Mouse (Mus musculus) kidney, embryonic 16.5 days (tissue): ENCODE results near the gene Cnmd. TPM values are rescaled to one million over a fixed set of nuclear protein-coding genes. Genes with fewer than 3 reads are reported as not detected.

Experiments
- ATAC-seq: fragments of 200-750 bp; cut with Nextera tagmentation; 2 replicates; pipeline ENCODE4 v1.8.0; 2017; ENCODE audit warnings: moderate TSS enrichment; ENCODE audit not compliant: low FRiP score, low TSS enrichment
- H3K27ac ChIP-seq: fragments of 300-500 bp; sonication (generic); 2 replicates; pipeline ENCODE4 v1.5.1; 2014; ENCODE audit warnings: low read length
- H3K27me3 ChIP-seq: fragments of 300-500 bp; sonication (generic); 2 replicates; pipeline ENCODE4 v1.6.1; 2014; ENCODE audit warnings: low read length, control low read depth, mixed read lengths; ENCODE audit not compliant: insufficient read depth
- H3K36me3 ChIP-seq: fragments of 300-500 bp; sonication (generic); 2 replicates; pipeline ENCODE4 v1.6.1; 2014; ENCODE audit warnings: low read length, control low read depth, mixed read lengths; ENCODE audit not compliant: insufficient read depth
- H3K4me1 ChIP-seq: fragments of 300-500 bp; sonication (generic); 2 replicates; pipeline ENCODE4 v1.6.1; 2014; ENCODE audit warnings: low read length, control low read depth, mixed read lengths; ENCODE audit not compliant: insufficient read depth
- H3K4me2 ChIP-seq: fragments of 300-500 bp; sonication (generic); replicated peaks from 2 replicates; pipeline ENCODE4 v1.6.1; 2014; ENCODE audit warnings: low read depth, low read length
- H3K4me3 ChIP-seq: fragments of 300-500 bp; sonication (generic); 2 replicates; pipeline ENCODE4 v1.5.1; 2014; ENCODE audit warnings: mild to moderate bottlenecking, low read length
- H3K9ac ChIP-seq: fragments of 300-500 bp; sonication (generic); replicated peaks from 2 replicates; pipeline ENCODE4 v1.6.1; 2014; ENCODE audit warnings: low read length
- H3K9me3 ChIP-seq: fragments of 300-500 bp; sonication (generic); 2 replicates; pipeline ENCODE4 v1.6.1; 2016; ENCODE audit warnings: low read length, control low read depth
- WGBS: fragments of 180-500 bp; shearing (Covaris S2); extraction: QIAGEN DNeasy Blood & Tissue Kit; methylation state at CpG from one replicate; pipeline ENCODE4 v1.1.7; 2014; 5-methylcytosine and 5-hydroxymethylcytosine counted together
- polyA plus RNA-seq: library from polyadenylated mRNA; unstranded; fragments of >200 nt; fragmentation: Nextera tagmentation; extraction: Ambion mirVana; gene quantifications from 2 replicates; pipeline ENCODE4 v1.2.1, GENCODE M21; 2015

Cnmd gene
- polyA plus RNA-seq, 1 experiment from 2014 or later, result 2.0 TPM

GRCm38 (mm10) chr14:79608286-79608685, 53.7 kb downstream of the Cnmd start:
- Histone ChIP-seq H3K36me3 (peaks cover 45% of the 10 kb centered on the region), H3K4me3 (no peak overlapping the region), H3K4me2 (no peak overlapping the region), H3K4me1 (no peaks in the 10 kb centered on the region), H3K27ac (no peak overlapping the region), H3K27me3 (no peaks in the 10 kb centered on the region), H3K9ac (no peak overlapping the region), H3K9me3 (no peaks in the 10 kb centered on the region)
- WGBS, result 95% methylated on average over 6 of the region's 6 CpGs
- ATAC-seq, result no peak

GRCm38 (mm10) chr14:79607352-79607751, 54.6 kb downstream of the Cnmd start:
- no peak overlapping the region for H3K9ac ChIP-seq
- H3K27me3 ChIP-seq, result no peaks in the 10 kb centered on the region
- no peaks in the 10 kb centered on the region for H3K4me1 ChIP-seq
- H3K4me2 ChIP-seq, result no peak overlapping the region
- no peak for ATAC-seq
- H3K9me3 ChIP-seq, result no peaks in the 10 kb centered on the region
- no peak overlapping the region for H3K27ac ChIP-seq
- WGBS, result 88% methylated on average over 4 of the region's 4 CpGs
- peaks cover 45% of the 10 kb centered on the region for H3K36me3 ChIP-seq
- H3K4me3 ChIP-seq, result no peak overlapping the region

- 91% methylated on average over 3 of the region's 3 CpGs for WGBS
- no peaks in the 10 kb centered on the region for H3K9me3 ChIP-seq
- H3K4me1 ChIP-seq, result no peaks in the 10 kb centered on the region
- no peak overlapping the region for H3K4me2 ChIP-seq
- H3K36me3 ChIP-seq, result peaks cover 43% of the 10 kb centered on the region
- no peak overlapping the region for H3K4me3 ChIP-seq
- H3K9ac ChIP-seq, result no peak overlapping the region
- no peaks in the 10 kb centered on the region for H3K27me3 ChIP-seq
- no peak overlapping the region for H3K27ac ChIP-seq
- ATAC-seq, result no peak
Observed at GRCm38 (mm10) chr14:79606867-79607266, 55.1 kb downstream of the Cnmd start.

- no peak overlapping the region for H3K27ac ChIP-seq
- H3K9ac ChIP-seq, result no peak overlapping the region
- no peak overlapping the region for H3K4me3 ChIP-seq
- H3K4me1 ChIP-seq, result no peaks in the 10 kb centered on the region
- WGBS, result 94% methylated on average over 6 of the region's 6 CpGs
- H3K36me3 ChIP-seq, result peaks cover 43% of the 10 kb centered on the region
- no peaks in the 10 kb centered on the region for H3K9me3 ChIP-seq
- no peak for ATAC-seq
- no peak overlapping the region for H3K4me2 ChIP-seq
- H3K27me3 ChIP-seq, result no peaks in the 10 kb centered on the region
Observed at GRCm38 (mm10) chr14:79606392-79606791, 55.6 kb downstream of the Cnmd start.

GRCm38 (mm10) chr14:79605881-79606280, 56.1 kb downstream of the Cnmd start:
- WGBS, result 75% methylated on average over 2 of the region's 2 CpGs
- ATAC-seq, result no peak

GRCm38 (mm10) chr14:79596602-79597001, 65.4 kb downstream of the Cnmd start:
- Histone ChIP-seq H3K27ac (no peak overlapping the region), H3K4me3 (no peak overlapping the region), H3K27me3 (no peaks in the 10 kb centered on the region), H3K4me2 (no peak overlapping the region), H3K9ac (no peak overlapping the region), H3K4me1 (no peaks in the 10 kb centered on the region), H3K9me3 (no peaks in the 10 kb centered on the region), H3K36me3 (peaks cover 32% of the 10 kb centered on the region)
- WGBS, result 64% methylated on average over 4 of the region's 4 CpGs
- no peak for ATAC-seq

More at GRCm38 (mm10) chr14:79605881-79606280, 56.1 kb downstream of the Cnmd start:
- Histone ChIP-seq H3K4me1 (no peaks in the 10 kb centered on the region), H3K4me3 (no peak overlapping the region), H3K9me3 (no peaks in the 10 kb centered on the region), H3K4me2 (no peak overlapping the region), H3K9ac (no peak overlapping the region), H3K36me3 (peaks cover 40% of the 10 kb centered on the region), H3K27me3 (no peaks in the 10 kb centered on the region), H3K27ac (no peak overlapping the region)

- Histone ChIP-seq H3K27me3 (no peaks in the 10 kb centered on the region), H3K4me3 (no peak overlapping the region), H3K27ac (no peak overlapping the region), H3K4me2 (no peak overlapping the region), H3K4me1 (peaks cover 5% of the 10 kb centered on the region; the same call in 1 of the 2 replicates), H3K36me3 (peaks cover 24% of the 10 kb centered on the region), H3K9me3 (no peaks in the 10 kb centered on the region), H3K9ac (no peak overlapping the region)
- 89% methylated on average over 5 of the region's 5 CpGs for WGBS
- ATAC-seq, result no peak
Observed at GRCm38 (mm10) chr14:79594069-79594468, 67.9 kb downstream of the Cnmd start.

DNA sequence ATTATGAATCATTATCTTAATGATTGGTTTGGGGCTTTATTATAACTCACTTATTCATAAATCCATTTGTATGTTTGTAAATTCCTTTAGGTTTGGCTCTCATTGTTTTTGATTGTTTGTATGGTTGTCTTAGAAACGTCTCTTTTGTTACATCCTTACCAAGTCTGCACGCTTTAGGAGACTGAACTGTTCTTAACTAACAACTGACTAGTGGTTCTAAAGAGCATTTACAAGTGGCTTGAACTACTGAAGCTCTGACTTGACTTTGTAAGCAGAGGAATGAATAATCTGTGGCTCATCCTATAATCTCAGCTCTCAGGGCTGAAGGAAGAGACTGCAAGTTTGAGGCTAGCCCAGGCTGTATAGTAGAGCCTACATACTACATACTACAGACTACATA, 70.4 kb downstream of the Cnmd start:
- Histone ChIP-seq H3K27me3 (no peaks in the 10 kb centered on the region), H3K4me1 (peaks cover 17% of the 10 kb centered on the region), H3K36me3 (peaks cover 12% of the 10 kb centered on the region), H3K9ac (no peak overlapping the region), H3K4me2 (no peak overlapping the region), H3K9me3 (no peaks in the 10 kb centered on the region), H3K27ac (no peak overlapping the region), H3K4me3 (no peak overlapping the region)
- 100% methylated on average over 2 of the region's 2 CpGs for WGBS
- ATAC-seq, result no peak

GRCm38 (mm10) chr14:79590916-79591315, 71.1 kb downstream of the Cnmd start:
- no peaks in the 10 kb centered on the region for H3K27me3 ChIP-seq
- no peak for ATAC-seq
- peaks cover 19% of the 10 kb centered on the region for H3K4me1 ChIP-seq
- no peak overlapping the region for H3K4me3 ChIP-seq
- H3K27ac ChIP-seq, result no peak overlapping the region
- no peaks in the 10 kb centered on the region for H3K9me3 ChIP-seq
- H3K4me2 ChIP-seq, result no peak overlapping the region
- H3K36me3 ChIP-seq, result peaks cover 9% of the 10 kb centered on the region
- no peak overlapping the region for H3K9ac ChIP-seq
- 95% methylated on average over 8 of the region's 8 CpGs for WGBS

GRCm38 (mm10) chr14:79589401-79589800, 72.6 kb downstream of the Cnmd start:
- H3K36me3 ChIP-seq, result no peaks in the 10 kb centered on the region
- no peak overlapping the region for H3K9ac ChIP-seq
- no peak for ATAC-seq
- no peak overlapping the region for H3K27ac ChIP-seq
- H3K27me3 ChIP-seq, result no peaks in the 10 kb centered on the region
- no peak overlapping the region for H3K4me3 ChIP-seq
- peaks cover 19% of the 10 kb centered on the region for H3K4me1 ChIP-seq
- no peaks in the 10 kb centered on the region for H3K9me3 ChIP-seq
- WGBS, result 92% methylated on average over 6 of the region's 6 CpGs
- H3K4me2 ChIP-seq, result no peak overlapping the region
